Mouse (Mus musculus): ENCODE results near the gene Duox1.
"Not testable (repeated sequence)": the region's sequence is repeated elsewhere in the genome, so short reads cannot be mapped to it uniquely, and the experiment has no call there.

Duox1 gene

DNA sequence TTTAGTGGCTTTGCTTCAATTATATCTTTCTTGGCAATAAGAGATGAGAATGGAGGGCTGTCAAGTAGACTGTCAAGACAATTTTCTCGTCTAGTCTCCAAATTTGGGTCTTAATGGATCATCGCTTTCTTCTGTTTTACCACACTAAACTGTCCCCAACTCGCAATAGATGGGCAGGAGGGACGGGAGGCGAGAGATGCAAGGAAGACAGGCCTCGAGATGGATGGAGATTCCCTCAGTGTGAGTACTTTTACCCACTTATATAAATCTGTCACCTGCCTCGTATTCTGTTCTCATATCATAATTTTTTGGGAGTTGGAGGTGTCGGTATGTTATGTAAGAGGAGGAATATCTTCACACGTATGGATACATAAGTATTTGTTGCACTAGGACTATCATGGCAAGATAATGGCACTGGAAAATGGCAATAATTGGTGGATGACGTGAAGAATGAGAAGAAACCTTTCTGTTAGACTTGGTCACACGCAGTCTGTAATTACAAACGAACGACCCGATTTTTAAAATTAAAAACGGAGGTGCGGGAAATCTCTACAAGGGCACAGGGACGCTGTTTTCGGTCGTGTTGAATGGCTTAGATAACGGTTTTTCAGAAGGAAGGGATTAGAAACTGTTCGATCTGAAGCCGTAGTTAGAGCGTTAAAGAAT, 59.3 kb downstream of the Duox1 start:
- DNase-seq (ENCODE audit: low read depth, low spot score): no peak

- DNase-seq (ENCODE audit: low read depth, low spot score): peak; percentile 97
Observed at GRCm38 (mm10) chr2:122375391-122375991, 60.0 kb downstream of the Duox1 start.

DNA sequence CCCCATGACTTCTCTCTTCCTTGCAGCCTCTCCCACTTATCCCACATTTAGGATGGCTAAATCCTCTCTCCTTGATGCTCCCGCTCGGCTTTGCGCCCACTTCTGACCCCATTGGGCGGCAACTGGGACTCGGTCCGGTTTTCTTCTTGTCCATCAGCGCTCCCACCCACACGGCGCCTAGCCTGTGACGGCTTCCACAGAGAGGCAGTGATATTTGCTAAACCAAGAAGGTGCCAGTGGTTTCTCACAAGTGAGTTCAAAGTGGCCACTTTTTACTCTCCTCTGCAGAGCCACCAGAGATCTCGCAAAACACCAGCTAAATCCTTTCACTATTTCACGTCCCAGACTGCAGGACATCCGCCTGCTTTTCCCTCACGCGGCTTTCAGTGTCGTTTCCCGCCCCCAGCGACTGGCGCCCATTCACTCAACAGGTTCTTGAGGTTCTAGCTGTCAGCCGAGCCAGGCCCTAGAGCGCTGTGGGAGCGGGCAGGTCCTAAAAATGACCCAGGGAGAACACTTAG, 60.6 kb downstream of the Duox1 start:
- no peak for DNase-seq (ENCODE audit: low read depth, low spot score)

DNA sequence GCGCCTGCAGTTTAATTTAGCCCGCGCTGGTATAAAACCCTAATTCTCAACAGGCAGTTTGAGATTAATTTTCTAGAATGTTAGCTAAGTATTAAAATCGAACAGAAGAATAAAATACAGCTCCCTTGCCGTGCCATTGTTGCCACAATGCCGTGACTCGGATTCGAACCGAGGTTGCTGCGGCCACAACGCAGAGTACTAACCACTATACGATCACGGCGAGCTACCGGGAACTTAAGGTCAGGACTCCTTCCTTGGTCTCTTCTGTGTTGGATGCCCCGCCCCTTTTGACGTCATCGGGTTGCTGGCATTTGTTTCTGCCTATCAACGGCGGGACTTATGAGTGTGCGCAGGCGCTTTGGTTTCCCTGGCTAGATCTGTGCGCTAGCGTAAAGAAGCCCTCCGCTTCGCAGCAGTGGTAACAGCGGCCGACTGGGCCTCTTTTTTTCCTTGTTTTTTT, 61.8 kb downstream of the Duox1 start:
- peak; percentile 95 for DNase-seq (ENCODE audit: low read depth, low spot score)

GRCm38 (mm10) chr2:122377751-122378246, 62.3 kb downstream of the Duox1 start:
- no peak for DNase-seq (ENCODE audit: low read depth, low spot score)

GRCm38 (mm10) chr2:122378421-122379291, 63.2 kb downstream of the Duox1 start:
- no peak for DNase-seq (ENCODE audit: low read depth, low spot score)

- no peak for DNase-seq (ENCODE audit: low read depth, low spot score)
Observed at GRCm38 (mm10) chr2:122379292-122379650, 63.8 kb downstream of the Duox1 start.

- no peak for DNase-seq (ENCODE audit: low read depth, low spot score)
Observed at GRCm38 (mm10) chr2:122380768-122381311, 65.4 kb downstream of the Duox1 start.

DNA sequence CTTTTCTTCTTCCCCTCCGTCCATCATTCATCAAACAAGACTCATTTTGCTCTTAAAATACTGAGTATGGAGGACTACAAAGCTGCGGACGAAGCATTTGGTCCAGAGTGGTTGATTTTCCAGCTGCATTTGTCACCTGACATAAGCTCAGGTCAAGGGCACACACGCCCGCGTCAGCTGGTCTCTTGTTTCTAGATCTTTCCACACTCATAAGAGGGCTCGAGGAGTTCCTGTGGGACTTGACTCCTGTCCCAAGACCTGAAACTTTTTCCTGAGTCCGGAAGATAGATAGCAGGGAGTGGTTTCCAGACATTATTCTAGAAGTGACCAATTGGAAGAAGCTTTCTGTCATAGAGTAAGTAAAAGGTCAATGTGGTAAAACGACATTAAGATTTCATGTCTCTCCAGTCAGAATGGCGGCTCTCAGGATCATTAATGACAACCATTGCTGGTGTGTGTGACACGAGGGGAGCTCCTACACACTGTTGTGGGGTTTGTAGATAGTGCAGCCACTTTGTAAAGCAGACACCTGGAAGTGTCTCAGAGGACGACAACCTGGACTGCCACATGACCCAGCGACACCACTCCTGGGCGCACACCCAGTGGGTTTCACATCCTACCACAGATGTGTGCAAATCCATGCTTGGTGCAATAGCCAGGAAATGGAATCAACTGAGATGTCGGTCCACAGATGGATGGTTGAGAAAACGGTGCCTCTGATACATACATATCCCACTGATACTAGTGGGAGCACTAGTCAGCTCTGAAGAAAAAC, 66.0 kb downstream of the Duox1 start:
- no peak for DNase-seq (ENCODE audit: low read depth, low spot score)

- no peak for DNase-seq (ENCODE audit: low read depth, low spot score)
Observed at GRCm38 (mm10) chr2:122382121-122382520, 66.6 kb downstream of the Duox1 start.

DNA sequence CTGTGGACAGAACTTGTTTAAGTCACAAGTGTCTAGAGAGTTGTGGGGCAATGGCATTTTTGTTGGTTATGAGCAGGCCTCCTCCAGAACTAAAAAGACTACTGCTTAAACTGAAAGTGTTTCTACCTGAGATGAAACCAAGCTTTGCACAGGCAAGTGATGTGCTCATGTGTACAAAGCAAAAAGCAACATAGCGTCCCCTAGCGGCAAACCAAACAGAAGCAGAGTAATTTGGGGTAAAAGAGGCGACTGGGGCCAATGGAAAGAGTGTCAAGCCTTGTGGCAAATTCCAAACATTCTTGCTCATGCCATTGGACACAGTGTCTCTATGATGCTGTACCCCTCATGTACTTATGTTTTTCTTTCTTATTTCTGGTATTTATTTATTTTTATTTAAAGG, 69.6 kb downstream of the Duox1 start:
- DNase-seq (ENCODE audit: low read depth, low spot score): no peak

- DNase-seq (ENCODE audit: low read depth, low spot score): not testable (repeated sequence)
Observed at GRCm38 (mm10) chr2:122387135-122387534, 71.7 kb downstream of the Duox1 start.

GRCm38 (mm10) chr2:122396150-122396549, 80.7 kb downstream of the Duox1 start:
- no peak for DNase-seq (ENCODE audit: low read depth, low spot score)

All from retina, postnatal 7 days (tissue).